Mouse (Mus musculus) kidney, embryonic 15.5 days (tissue): ENCODE measurements at regions not wholly inside any gene's neighbourhood (a gene's known extent, or its start where the extent isn't known, plus 50 kb on each side); places are given as distances from the start of the nearest gene placed in this dataset.

Experiments
- ATAC-seq: fragments of 200-750 bp; cut with Nextera tagmentation; replicated peaks from 2 replicates; pipeline ENCODE4 v1.8.0; 2017; ENCODE audit warnings: moderate TSS enrichment; ENCODE audit not compliant: low FRiP score
- H3K27ac ChIP-seq: fragments of 300-500 bp; sonication (generic); 2 replicates; pipeline ENCODE4 v1.5.1; 2015; ENCODE audit warnings: mild to moderate bottlenecking, inconsistent platforms
- H3K27me3 ChIP-seq: fragments of 300-500 bp; sonication (generic); 2 replicates; pipeline ENCODE4 v1.6.1; 2015; ENCODE audit warnings: inconsistent platforms
- H3K36me3 ChIP-seq: fragments of 300-500 bp; sonication (generic); 2 replicates; pipeline ENCODE4 v1.6.1; 2015; ENCODE audit warnings: inconsistent platforms
- H3K4me1 ChIP-seq: fragments of 300-500 bp; sonication (generic); 2 replicates; pipeline ENCODE4 v1.6.1; 2015; ENCODE audit warnings: inconsistent platforms
- H3K4me2 ChIP-seq: fragments of 300-500 bp; sonication (generic); 2 replicates; pipeline ENCODE4 v1.6.1; 2015; ENCODE audit warnings: moderate library complexity, mild to moderate bottlenecking, inconsistent platforms
- H3K4me3 ChIP-seq: fragments of 300-500 bp; sonication (generic); replicated peaks from 2 replicates; pipeline ENCODE4 v1.5.1; 2015; ENCODE audit warnings: mild to moderate bottlenecking, inconsistent platforms
- H3K9ac ChIP-seq: fragments of 300-500 bp; sonication (generic); 2 replicates; pipeline ENCODE4 v1.6.1; 2015; ENCODE audit warnings: mild to moderate bottlenecking, inconsistent platforms
- H3K9me3 ChIP-seq: fragments of 300-500 bp; sonication (generic); replicated peaks from 2 replicates; pipeline ENCODE4 v1.6.1; 2016; ENCODE audit warnings: inconsistent platforms
- WGBS: fragments of 180-500 bp; shearing (Covaris S2); methylation state at CpG from one replicate; pipeline ENCODE4 v1.1.7; 2015; ENCODE audit warnings: mixed read lengths; 5-methylcytosine and 5-hydroxymethylcytosine counted together

DNA sequence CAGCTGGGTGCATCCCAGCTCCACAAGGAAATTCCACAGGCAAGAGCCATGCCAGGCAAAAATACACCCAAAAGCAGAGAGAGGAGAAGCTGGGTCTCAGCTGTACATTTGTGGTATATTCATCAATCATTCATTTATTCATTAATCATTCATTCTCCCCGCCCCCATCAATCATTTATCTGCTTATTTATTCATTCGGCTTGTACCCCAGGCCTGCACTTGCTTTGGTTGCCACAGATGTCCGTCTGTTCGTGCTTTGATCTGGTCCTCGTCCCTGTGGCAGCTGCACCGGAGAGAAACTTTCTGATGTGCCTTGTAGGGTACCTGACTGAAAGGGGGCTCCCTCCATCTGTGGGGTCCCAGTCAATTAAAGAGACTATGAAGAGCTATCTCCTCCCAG, 87.2 kb upstream of the Pkdcc start:
- WGBS, result 68% methylated on average over 6 of the region's 6 CpGs
- no peaks in the 10 kb centered on the region for H3K9me3 ChIP-seq
- H3K27me3 ChIP-seq, result no peaks in the 10 kb centered on the region
- H3K4me2 ChIP-seq, result no peak overlapping the region
- ATAC-seq, result no peak
- H3K27ac ChIP-seq, result no peak overlapping the region
- H3K4me1 ChIP-seq, result peaks cover 67% of the 10 kb centered on the region
- no peaks in the 10 kb centered on the region for H3K36me3 ChIP-seq
- H3K9ac ChIP-seq, result no peak overlapping the region
- H3K4me3 ChIP-seq, result no peak overlapping the region

DNA sequence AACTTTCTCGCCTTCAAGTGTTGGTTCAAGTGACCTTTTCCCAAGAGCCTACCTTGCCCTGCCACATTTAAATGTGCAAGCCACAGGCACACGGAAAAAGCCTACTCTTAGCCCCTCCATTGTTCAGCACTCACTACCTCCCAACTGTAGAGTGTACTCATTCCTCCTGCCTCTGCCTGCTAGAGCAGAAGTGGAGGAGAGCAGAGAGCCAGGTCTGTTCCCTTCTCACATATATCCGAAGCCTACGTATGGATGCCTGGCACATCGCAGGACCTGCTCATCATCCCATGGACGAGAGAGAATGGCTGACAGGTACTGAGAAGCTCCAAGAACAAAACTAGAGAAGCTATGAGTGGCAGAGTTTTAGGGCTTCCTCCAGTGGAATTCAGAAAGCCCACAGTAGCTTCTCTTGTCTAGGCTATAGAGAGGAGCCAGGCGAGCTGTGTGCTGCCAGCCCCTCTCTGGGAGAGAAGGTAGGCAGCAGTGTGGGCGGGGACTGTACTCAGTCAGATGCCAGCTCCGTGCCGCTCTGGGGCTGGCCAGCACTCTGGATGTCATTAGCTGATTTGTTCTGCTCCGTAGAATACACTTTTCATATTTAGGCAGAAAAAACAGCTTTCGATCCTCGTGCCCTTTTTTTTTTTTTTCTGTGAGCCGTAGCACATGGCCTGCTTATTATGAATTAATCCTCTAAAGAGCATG, 86.1 kb upstream of the Pkdcc start:
- H3K4me1 ChIP-seq, result peaks cover 65% of the 10 kb centered on the region
- ATAC-seq, result peak; percentile 3; the same call in 1 of the 2 replicates
- H3K9me3 ChIP-seq, result no peaks in the 10 kb centered on the region
- no peaks in the 10 kb centered on the region for H3K27me3 ChIP-seq
- H3K4me3 ChIP-seq, result no peak overlapping the region
- no peak overlapping the region for H3K4me2 ChIP-seq
- 70% methylated on average over 14 of the region's 14 CpGs for whole genome bisulfite sequencing
- H3K9ac ChIP-seq, result no peak overlapping the region
- H3K27ac ChIP-seq, result no peak overlapping the region
- no peaks in the 10 kb centered on the region for H3K36me3 ChIP-seq

DNA sequence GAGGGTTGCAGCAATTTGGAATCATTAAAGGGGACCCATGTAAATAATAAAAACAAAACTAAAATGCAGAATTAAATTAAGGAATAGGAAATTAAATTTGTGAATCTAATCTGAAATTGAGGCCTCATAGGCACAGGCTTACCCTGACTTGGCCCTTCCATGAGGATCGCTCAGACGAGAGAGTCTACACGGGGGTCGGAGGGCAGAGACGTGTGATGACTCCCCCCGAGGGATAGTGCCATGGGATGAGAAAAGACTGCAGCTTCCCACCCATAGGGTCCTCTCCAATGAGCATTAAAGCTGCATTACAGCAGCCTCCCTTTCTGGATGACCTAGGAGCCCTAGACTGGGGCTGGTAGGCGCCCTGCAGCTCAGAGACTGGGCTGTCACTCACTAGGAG, 85.4 kb upstream of the Pkdcc start:
- H3K27me3 ChIP-seq, result no peaks in the 10 kb centered on the region
- H3K4me1 ChIP-seq, result peaks cover 58% of the 10 kb centered on the region
- no peak overlapping the region for H3K9ac ChIP-seq
- 77% methylated on average over 7 of the region's 7 CpGs for WGBS
- no peak overlapping the region for H3K4me3 ChIP-seq
- peak; percentile 27; the same call in 1 of the 2 replicates for ATAC-seq
- H3K4me2 ChIP-seq, result no peak overlapping the region
- H3K9me3 ChIP-seq, result no peaks in the 10 kb centered on the region
- no peaks in the 10 kb centered on the region for H3K36me3 ChIP-seq
- H3K27ac ChIP-seq, result no peak overlapping the region

DNA sequence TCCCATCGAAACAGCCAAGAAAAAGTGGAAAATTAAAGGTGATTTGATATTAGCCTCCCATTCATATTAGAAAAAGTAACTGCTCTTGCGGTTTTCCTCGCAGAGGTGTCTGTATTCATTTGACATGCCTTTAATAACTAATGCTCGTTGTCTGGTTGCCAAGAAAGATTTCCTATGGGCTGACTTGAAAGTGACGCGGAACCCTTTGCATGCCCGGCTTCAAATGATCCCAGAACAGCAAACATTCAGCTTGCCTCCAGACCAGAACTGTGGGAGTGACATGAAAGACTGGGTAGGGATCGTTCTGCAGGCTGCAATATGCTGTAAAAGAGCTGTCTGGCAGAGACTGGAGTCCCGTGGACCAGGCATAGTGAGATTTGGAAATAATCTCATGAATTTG, 81.9 kb upstream of the Pkdcc start:
- 38% methylated on average over 9 of the region's 9 CpGs for WGBS

DNA sequence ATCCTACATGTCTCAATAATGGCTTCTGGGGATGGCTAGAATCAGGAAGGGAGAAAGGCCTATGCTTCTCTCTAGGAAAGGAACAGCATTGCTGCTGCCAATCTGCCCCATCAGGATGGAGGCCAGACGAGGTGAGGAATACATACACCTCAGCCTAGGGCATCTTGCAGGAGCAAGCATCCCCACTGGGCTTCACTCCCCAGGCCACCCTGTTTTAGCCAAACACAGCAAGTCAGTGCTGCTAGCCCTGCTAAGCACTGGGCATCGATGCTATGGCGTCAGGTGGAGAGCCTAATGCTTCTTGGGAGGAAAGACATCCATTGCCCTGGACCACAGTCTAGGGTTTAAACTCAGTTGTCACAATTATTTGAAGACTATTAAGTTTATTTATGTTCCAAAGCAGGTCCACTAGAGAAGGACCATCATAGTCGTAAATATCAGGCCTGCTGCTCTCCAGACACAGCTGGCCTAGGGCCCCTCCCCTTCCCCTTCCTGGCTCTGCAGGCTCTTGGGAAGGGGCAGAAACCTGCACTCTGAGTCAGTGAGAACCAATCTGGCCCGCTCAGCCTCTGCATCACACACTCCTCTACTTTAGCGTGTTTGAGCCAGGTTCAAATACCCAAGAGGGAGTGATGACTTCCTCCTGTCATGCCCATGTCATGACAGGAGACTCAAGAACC, 79.5 kb upstream of the Pkdcc start:
- Histone ChIP-seq H3K4me3 (no peak overlapping the region), H3K27ac (peak overlapping the region; percentile 68), H3K4me2 (no peak overlapping the region), H3K9me3 (no peaks in the 10 kb centered on the region), H3K27me3 (no peaks in the 10 kb centered on the region), H3K9ac (no peak overlapping the region), H3K4me1 (peaks cover 58% of the 10 kb centered on the region), H3K36me3 (no peaks in the 10 kb centered on the region)
- WGBS, result 31% methylated on average over 6 of the region's 6 CpGs
- peak; percentile 60; the same call in 1 of the 2 replicates for ATAC-seq

More for the DNA sequence above, 81.9 kb upstream of the Pkdcc start:
- Histone ChIP-seq H3K36me3 (no peaks in the 10 kb centered on the region), H3K4me2 (no peak overlapping the region), H3K27ac (no peak overlapping the region), H3K4me3 (no peak overlapping the region), H3K27me3 (no peaks in the 10 kb centered on the region), H3K9me3 (no peaks in the 10 kb centered on the region), H3K4me1 (peaks cover 57% of the 10 kb centered on the region), H3K9ac (no peak overlapping the region)
- ATAC-seq, result no peak

DNA sequence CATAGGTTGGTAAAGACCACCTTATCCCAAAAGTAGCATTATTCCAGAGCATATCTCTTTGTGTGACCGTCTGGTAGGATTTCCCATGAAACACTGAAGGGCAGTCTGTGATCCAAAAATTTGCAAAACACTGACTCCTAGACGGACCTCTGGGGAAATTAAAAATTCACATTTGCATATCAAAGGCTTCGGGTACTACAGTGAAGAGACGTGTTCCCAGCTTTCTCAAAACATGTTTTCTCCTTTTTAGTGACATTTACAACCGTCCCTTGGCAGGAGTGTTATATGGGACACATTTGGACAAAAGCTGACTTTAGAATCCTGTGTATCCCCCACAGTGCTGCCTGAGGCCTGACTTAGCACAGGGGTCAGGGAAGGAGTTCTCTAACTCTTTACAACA, 78.8 kb upstream of the Pkdcc start:
- WGBS, result 39% methylated on average over 5 of the region's 5 CpGs
- H3K27me3 ChIP-seq, result no peaks in the 10 kb centered on the region
- no peak overlapping the region for H3K4me2 ChIP-seq
- no peak overlapping the region for H3K9ac ChIP-seq
- peak overlapping the region; percentile 68 for H3K27ac ChIP-seq
- no peak for ATAC-seq
- H3K9me3 ChIP-seq, result no peaks in the 10 kb centered on the region
- H3K4me1 ChIP-seq, result peaks cover 58% of the 10 kb centered on the region
- H3K4me3 ChIP-seq, result no peak overlapping the region
- no peaks in the 10 kb centered on the region for H3K36me3 ChIP-seq

DNA sequence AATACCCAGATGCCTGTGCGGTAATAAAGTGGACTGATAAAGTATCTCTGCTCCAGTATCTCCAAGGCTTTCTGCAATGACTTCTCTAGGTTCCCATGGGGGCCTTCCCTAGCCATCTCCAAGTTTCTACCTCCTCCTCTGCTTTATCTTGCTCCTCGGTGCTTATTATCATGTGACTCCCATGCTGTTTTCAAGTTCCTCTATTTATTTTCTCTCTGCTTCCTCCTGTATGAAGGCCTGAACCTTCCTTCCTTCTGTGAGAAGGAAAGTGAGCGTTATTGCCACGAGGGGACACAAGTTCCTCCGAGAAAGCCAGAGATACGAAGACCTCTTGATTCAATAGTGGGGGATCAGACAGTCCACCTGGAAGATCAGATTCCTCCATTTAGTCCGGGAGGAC, 77.4 kb upstream of the Pkdcc start:
- no peaks in the 10 kb centered on the region for H3K27me3 ChIP-seq
- H3K36me3 ChIP-seq, result no peaks in the 10 kb centered on the region
- no peaks in the 10 kb centered on the region for H3K9me3 ChIP-seq
- no peak overlapping the region for H3K4me3 ChIP-seq
- H3K4me1 ChIP-seq, result peaks cover 56% of the 10 kb centered on the region
- no peak overlapping the region for H3K9ac ChIP-seq
- ATAC-seq, result no peak
- H3K27ac ChIP-seq, result peak overlapping the region; percentile 1; the same call in 1 of the 2 replicates
- no peak overlapping the region for H3K4me2 ChIP-seq
- 74% methylated on average over 7 of the region's 7 CpGs for WGBS

DNA sequence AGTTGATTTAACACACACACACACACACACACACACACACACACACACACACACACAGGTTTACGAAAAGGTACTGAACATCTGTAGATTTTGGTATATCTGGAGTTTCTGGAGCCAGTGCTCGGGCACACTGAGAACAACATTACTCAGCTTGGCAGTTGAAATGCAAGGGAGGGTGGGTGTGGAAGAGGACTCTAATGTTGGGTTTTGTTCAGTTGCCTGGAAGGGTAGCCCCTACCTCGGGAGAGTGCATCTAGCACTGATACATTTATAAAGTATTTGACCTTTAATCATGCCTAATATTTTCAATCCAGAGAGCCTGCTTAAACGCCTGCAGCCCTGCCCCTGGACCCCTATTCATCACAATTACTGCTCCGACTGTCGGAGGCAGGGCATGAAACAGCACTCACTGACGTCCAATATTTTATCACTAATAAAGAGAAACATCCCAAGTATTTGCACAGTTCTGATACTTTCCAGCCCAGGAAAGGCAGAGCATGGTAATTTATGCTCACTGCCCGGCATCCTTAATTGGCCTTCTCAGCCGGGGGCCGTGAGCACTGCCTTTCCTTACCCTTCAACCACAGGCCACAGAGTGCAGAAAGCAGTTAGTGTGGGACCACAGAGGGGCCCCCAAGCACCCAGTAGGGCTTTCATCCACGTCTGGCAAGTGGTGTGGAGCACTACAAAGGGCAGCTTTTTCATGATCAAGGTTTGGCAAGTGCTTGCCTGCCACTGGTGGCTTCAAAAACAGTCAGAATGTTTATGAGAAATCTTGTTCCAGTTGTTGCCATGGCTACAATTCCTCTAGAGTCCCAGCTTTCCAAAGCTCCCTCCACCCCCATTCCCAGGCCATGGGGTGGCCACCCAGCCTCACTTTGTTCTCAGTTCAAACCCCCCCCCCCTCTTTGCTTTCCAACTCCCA, 76.3 kb upstream of the Pkdcc start:
- peak; percentile 63 for ATAC-seq
- Histone ChIP-seq H3K27me3 (no peaks in the 10 kb centered on the region), H3K36me3 (no peaks in the 10 kb centered on the region), H3K9me3 (no peaks in the 10 kb centered on the region), H3K9ac (no peak overlapping the region), H3K27ac (peak overlapping the region; percentile 74), H3K4me1 (peaks cover 47% of the 10 kb centered on the region), H3K4me2 (no peak overlapping the region), H3K4me3 (no peak overlapping the region)
- 18% methylated on average over 11 of the region's 11 CpGs for WGBS

DNA sequence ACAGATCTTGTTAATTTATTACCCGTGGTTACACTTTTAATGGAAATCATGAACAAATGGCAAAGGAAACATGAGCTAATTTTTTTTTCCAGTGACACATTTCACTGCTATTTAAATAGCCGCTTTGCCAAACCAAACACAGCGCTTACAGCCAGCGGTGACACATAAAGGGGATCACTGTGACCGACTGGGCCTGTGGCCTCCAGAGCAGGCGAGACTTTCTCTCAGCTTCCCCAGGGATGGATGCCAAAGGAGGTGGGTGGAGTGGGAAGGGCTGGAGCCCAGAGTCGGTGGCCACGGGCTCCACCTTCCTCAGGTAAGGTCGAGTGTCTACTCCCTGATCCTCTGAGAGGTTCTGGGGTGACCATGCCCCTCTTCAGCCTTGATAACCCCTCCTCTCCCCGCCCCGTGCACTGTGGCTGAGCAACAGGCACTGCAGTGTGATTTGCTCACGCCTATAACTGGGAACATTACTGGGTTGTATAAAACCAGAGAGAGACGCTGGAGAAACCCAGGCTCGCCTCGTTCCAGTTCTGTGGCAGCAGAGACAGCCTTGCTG, 66.6 kb upstream of the Pkdcc start:
- no peaks in the 10 kb centered on the region for H3K36me3 ChIP-seq
- peak overlapping the region; percentile 84 for H3K27ac ChIP-seq
- H3K27me3 ChIP-seq, result no peaks in the 10 kb centered on the region
- peak; percentile 69 for ATAC-seq
- no peak overlapping the region for H3K9ac ChIP-seq
- H3K4me1 ChIP-seq, result peaks cover 20% of the 10 kb centered on the region
- 43% methylated on average over 15 of the region's 15 CpGs for WGBS
- H3K4me2 ChIP-seq, result no peak overlapping the region
- peaks cover 4% of the 10 kb centered on the region; the same call in 1 of the 2 replicates for H3K9me3 ChIP-seq
- H3K4me3 ChIP-seq, result no peak overlapping the region

DNA sequence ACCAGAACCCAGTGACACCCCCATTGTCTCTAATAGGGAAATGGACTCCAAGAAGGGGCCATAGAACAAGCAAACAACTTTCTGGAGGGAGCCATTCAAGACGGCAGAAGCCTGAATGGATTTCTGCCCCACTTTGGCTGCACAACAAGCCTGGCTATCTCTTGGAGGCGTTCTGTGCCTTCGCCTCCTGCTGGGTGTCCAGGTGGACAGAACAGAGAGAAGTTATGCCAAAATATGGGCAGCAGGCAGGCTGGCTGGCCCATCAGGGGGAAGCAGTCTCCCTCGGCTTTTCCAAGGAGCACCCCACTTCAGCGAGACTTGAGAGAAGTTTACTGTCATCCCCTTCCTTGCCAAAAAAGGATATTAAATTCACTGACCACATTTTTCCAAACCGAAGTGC, 65.8 kb upstream of the Pkdcc start:
- Histone ChIP-seq H3K4me3 (no peak overlapping the region), H3K27ac (0 out of 2 replicates have a peak overlapping the region, but pooled peaks have one; percentile 84), H3K9me3 (peaks cover 4% of the 10 kb centered on the region; the same call in 1 of the 2 replicates), H3K9ac (no peak overlapping the region), H3K4me1 (peaks cover 20% of the 10 kb centered on the region), H3K36me3 (no peaks in the 10 kb centered on the region), H3K27me3 (no peaks in the 10 kb centered on the region), H3K4me2 (no peak overlapping the region)
- WGBS, result 85% methylated on average over 6 of the region's 6 CpGs
- no peak for ATAC-seq

DNA sequence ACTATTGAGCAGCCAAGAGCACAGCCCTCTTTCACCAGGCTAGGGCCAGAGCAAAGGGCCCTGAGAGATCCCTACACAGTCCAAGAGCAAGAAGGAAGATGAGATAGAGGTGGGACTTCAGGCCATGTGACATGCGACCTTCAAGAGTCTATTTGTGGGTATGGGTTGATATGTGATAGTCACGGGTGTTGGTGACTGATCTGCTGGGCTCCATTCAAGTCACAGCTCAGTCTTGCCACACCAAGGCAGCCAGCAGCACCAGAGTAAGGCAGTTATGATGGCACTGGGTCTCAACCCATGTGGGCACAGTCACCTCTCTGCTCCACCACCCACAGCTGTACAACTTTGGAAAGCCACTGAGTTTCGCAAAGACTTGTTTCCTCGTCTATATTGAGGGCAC, 60.0 kb upstream of the Pkdcc start:
- peaks cover 4% of the 10 kb centered on the region; the same call in 1 of the 2 replicates for H3K9me3 ChIP-seq
- WGBS, result 91% methylated on average over 4 of the region's 4 CpGs
- H3K4me3 ChIP-seq, result no peak overlapping the region
- H3K27me3 ChIP-seq, result peaks cover 5% of the 10 kb centered on the region; the same call in 1 of the 2 replicates
- H3K4me2 ChIP-seq, result no peak overlapping the region
- peaks cover 13% of the 10 kb centered on the region for H3K4me1 ChIP-seq
- no peak for ATAC-seq
- no peaks in the 10 kb centered on the region for H3K36me3 ChIP-seq
- no peak overlapping the region for H3K27ac ChIP-seq
- H3K9ac ChIP-seq, result no peak overlapping the region
